Mouse (Mus musculus) liver, embryonic 16.5 days (tissue): ENCODE data around the gene Zfp423. TPM values are rescaled to one million over a fixed set of nuclear protein-coding genes. Genes with fewer than 3 reads are reported as not detected.

ENCODE experiments used
- ATAC-seq: fragments of 200-750 bp; cut with Nextera tagmentation; 2 replicates; pipeline ENCODE4 v1.8.0; 2017; ENCODE audit warnings: low read depth, mild to moderate bottlenecking, moderate number of reproducible peaks, moderate library complexity
- H3K27ac ChIP-seq: fragments of 300-500 bp; sonication (generic); 2 replicates; pipeline ENCODE4 v1.5.1; 2014; ENCODE audit warnings: mild to moderate bottlenecking, low read length
- H3K27me3 ChIP-seq: fragments of 300-500 bp; sonication (generic); 2 replicates; pipeline ENCODE4 v1.6.1; 2014; ENCODE audit warnings: low read depth, low read length, mixed read lengths; ENCODE audit not compliant: control insufficient read depth, insufficient read depth
- H3K36me3 ChIP-seq: fragments of 300-500 bp; sonication (generic); 2 replicates; pipeline ENCODE4 v1.6.1; 2014; ENCODE audit warnings: mild to moderate bottlenecking; ENCODE audit not compliant: control insufficient read depth, insufficient read depth
- H3K4me1 ChIP-seq: fragments of 300-500 bp; sonication (generic); 2 replicates; pipeline ENCODE4 v1.6.1; 2014; ENCODE audit warnings: low read depth, low read length, mixed read lengths; ENCODE audit not compliant: control insufficient read depth
- H3K4me2 ChIP-seq: fragments of 300-500 bp; sonication (generic); 2 replicates; pipeline ENCODE4 v1.6.1; 2014; ENCODE audit warnings: low read depth, low read length, mixed read lengths
- H3K4me3 ChIP-seq: fragments of 300-500 bp; sonication (generic); 2 replicates; pipeline ENCODE4 v1.5.1; 2014; ENCODE audit warnings: low read depth, mild to moderate bottlenecking, low read length
- H3K9ac ChIP-seq: fragments of 300-500 bp; sonication (generic); 2 replicates; pipeline ENCODE4 v1.6.1; 2014; ENCODE audit warnings: low read depth, low read length
- H3K9me3 ChIP-seq: fragments of 300-500 bp; sonication (generic); replicated peaks from 2 replicates; pipeline ENCODE4 v1.6.1; 2016; ENCODE audit warnings: low read length; ENCODE audit not compliant: control insufficient read depth
- WGBS: fragments of 180-500 bp; shearing (Covaris S2); extraction: QIAGEN DNeasy Blood & Tissue Kit; methylation state at CpG from one replicate; pipeline ENCODE4 v1.1.7; 2014; ENCODE audit not compliant: insufficient replicate concordance; 5-methylcytosine and 5-hydroxymethylcytosine counted together
- polyA plus RNA-seq: library from polyadenylated mRNA; unstranded; fragments of >200 nt; fragmentation: Nextera tagmentation; extraction: Ambion mirVana; gene quantifications from 2 replicates; pipeline ENCODE4 v1.2.1, GENCODE M21; 2015

Gene Zfp423
- polyA plus RNA-seq, 1 experiment from 2014 or later: 0.46 TPM

DNA sequence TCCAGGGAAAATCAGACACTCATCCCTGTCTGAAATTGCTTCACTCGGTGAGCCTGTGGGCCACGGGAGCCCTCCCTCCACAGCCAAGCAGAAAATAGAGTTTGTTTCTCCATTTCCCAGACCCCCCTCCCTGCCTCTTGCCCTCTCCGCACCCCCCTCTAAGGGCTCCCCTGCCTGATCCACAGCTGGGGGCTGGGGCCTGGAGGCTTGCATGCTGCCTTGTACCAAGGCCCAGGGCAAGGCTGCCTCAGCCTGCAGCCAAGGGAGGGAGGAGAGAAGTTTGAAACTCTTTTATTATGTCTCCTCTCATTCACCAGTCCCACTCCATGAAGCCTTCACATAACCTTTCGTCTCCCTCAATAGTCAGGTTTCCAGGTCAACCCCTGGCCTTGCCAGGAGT is 224.5 kb downstream of the Zfp423 start:
- 61% methylated on average over 4 of the region's 4 CpGs for WGBS
- Histone ChIP-seq H3K4me2 (no peak overlapping the region), H3K27me3 (no peaks in the 10 kb centered on the region), H3K9me3 (no peaks in the 10 kb centered on the region), H3K4me1 (no peaks in the 10 kb centered on the region), H3K9ac (no peak overlapping the region), H3K36me3 (no peaks in the 10 kb centered on the region), H3K4me3 (no peak overlapping the region), H3K27ac (no peak overlapping the region)
- ATAC-seq: no peak

- 42% methylated on average over 7 of the region's 7 CpGs for WGBS
- Histone ChIP-seq H3K9ac (no peak overlapping the region), H3K9me3 (no peaks in the 10 kb centered on the region), H3K4me3 (no peak overlapping the region), H3K27ac (no peak overlapping the region), H3K27me3 (no peaks in the 10 kb centered on the region), H3K4me2 (no peak overlapping the region), H3K4me1 (no peaks in the 10 kb centered on the region), H3K36me3 (no peaks in the 10 kb centered on the region)
- no peak for ATAC-seq
Measured at GRCm38 (mm10) chr8:87734496-87734895, 224.9 kb downstream of the Zfp423 start.

DNA sequence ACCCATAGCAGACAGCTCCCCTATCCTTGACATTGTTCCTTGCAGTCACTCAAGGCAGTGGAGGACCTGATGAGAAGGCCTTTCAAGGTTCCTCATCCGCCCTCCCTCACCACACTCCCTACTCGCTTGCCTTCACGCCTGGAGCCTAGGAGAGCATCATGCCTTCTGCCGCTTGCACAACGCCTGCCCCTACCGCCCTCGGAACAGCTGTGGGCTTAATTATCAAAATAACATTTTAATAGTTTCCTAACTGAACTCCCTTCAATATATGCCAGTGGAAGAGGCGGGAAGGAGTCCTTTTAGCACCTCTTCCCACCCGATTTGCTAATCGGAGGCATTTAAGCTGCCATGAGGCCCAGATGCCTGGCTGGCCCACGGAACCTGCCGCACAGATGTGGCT is 228.3 kb downstream of the Zfp423 start:
- Histone ChIP-seq H3K4me3 (no peak overlapping the region), H3K36me3 (no peaks in the 10 kb centered on the region), H3K9me3 (no peaks in the 10 kb centered on the region), H3K27ac (no peak overlapping the region), H3K9ac (no peak overlapping the region), H3K4me1 (no peaks in the 10 kb centered on the region), H3K27me3 (no peaks in the 10 kb centered on the region), H3K4me2 (no peak overlapping the region)
- WGBS: 64% methylated on average over 12 of the region's 12 CpGs
- ATAC-seq: no peak

DNA sequence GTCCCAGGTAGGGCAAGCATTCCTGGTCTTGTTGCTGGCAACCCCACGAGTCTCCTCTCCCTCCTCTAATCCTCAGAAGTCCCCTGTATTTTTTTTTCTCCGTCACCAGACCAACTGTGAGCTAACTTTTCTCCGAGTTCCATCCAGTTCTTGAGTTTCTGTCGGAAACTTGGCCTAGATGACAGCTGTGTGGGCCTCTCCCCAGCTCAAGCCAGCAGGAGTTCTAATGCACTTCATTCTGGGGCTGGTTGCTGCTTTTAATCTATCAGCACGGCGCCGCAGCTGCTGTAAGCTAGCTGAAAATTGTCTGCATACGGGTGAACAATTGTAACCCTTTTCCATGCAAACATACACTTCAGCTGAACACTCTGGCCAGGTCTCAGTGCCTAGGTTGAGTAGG is 236.4 kb downstream of the Zfp423 start:
- Histone ChIP-seq H3K4me1 (no peaks in the 10 kb centered on the region), H3K27ac (no peak overlapping the region), H3K9ac (no peak overlapping the region), H3K27me3 (no peaks in the 10 kb centered on the region), H3K9me3 (no peaks in the 10 kb centered on the region), H3K4me2 (no peak overlapping the region), H3K4me3 (no peak overlapping the region), H3K36me3 (no peaks in the 10 kb centered on the region)
- ATAC-seq: no peak
- 61% methylated on average over 8 of the region's 8 CpGs for WGBS

DNA sequence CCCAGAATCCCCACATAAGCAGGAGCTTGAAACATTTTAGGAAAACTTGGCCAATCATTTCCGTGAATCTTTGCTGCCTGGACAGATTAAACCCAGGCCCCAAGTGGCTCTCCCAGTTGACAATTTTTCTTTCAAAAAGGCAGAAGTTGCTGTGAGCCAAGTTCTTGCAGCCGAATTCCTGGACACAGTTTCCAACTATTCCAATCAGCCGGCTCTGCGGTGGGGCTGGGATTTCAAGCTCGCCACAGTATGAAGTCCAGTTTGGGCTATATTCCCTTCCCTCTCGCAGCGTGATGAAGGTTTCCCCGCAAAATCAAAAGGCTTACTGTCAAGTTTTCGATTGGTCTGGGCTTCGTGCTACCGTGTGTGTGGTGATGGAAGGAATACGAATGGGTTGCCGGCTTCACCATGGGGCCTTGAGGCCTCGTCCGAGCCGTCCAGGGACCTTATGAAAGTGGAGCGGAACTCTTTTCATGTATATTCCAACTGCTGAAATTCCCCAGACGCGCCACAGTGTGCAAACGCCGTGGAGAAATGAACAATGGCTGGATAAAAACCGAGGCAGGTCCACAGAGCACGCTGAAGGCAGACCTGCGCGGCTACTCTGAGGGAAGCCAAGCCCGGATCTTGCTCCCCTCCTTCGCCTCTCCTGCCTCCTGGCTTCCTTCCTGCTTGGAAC is 240.1 kb downstream of the Zfp423 start:
- no peak overlapping the region for H3K27ac ChIP-seq

GRCm38 (mm10) chr8:87717445-87717844 is 241.9 kb downstream of the Zfp423 start:
- H3K9me3 ChIP-seq: no peaks in the 10 kb centered on the region
- WGBS: 68% methylated on average over 5 of the region's 5 CpGs
- no peak overlapping the region for H3K4me2 ChIP-seq
- ATAC-seq: no peak
- no peak overlapping the region for H3K27ac ChIP-seq
- no peaks in the 10 kb centered on the region for H3K4me1 ChIP-seq
- H3K9ac ChIP-seq: no peak overlapping the region
- no peaks in the 10 kb centered on the region for H3K27me3 ChIP-seq
- no peak overlapping the region for H3K4me3 ChIP-seq
- no peaks in the 10 kb centered on the region for H3K36me3 ChIP-seq

More for the DNA sequence above, 240.1 kb downstream of the Zfp423 start:
- Histone ChIP-seq H3K9me3 (no peaks in the 10 kb centered on the region), H3K36me3 (no peaks in the 10 kb centered on the region), H3K4me3 (no peak overlapping the region), H3K27me3 (no peaks in the 10 kb centered on the region), H3K4me2 (no peak overlapping the region), H3K9ac (no peak overlapping the region), H3K4me1 (no peaks in the 10 kb centered on the region)
- 64% methylated on average over 27 of the region's 27 CpGs for WGBS
- ATAC-seq: no peak

DNA sequence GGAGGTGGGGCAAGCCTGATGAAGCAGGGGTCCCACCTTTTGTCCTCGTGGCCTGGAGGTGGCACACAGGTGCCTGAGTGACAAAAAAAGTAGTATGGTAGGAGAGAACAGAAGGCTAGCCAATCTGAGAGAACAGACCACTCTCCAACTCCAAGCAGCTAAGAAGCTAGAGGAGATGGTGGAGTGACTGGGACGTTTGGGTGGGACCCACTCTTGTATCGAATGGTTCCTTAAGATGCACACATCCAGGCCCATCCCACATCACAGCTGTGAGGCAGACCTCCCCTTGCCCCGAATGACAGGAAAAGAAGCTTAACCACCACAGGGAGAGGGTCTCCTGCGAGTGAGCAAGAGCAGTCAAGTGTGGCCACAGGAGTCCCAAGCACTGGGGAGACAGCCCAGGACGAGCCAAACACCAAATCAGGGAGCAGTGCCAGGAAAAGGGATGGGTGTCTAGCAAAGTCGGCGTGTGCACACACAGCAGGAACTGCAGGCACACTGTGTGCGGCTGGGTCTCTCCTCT is 242.6 kb downstream of the Zfp423 start:
- Histone ChIP-seq H3K27me3 (no peaks in the 10 kb centered on the region), H3K36me3 (no peaks in the 10 kb centered on the region), H3K4me3 (no peak overlapping the region), H3K4me1 (no peaks in the 10 kb centered on the region), H3K4me2 (no peak overlapping the region), H3K9ac (no peak overlapping the region), H3K9me3 (no peaks in the 10 kb centered on the region), H3K27ac (no peak overlapping the region)
- no peak for ATAC-seq
- WGBS: 28% methylated on average over 9 of the region's 9 CpGs

DNA sequence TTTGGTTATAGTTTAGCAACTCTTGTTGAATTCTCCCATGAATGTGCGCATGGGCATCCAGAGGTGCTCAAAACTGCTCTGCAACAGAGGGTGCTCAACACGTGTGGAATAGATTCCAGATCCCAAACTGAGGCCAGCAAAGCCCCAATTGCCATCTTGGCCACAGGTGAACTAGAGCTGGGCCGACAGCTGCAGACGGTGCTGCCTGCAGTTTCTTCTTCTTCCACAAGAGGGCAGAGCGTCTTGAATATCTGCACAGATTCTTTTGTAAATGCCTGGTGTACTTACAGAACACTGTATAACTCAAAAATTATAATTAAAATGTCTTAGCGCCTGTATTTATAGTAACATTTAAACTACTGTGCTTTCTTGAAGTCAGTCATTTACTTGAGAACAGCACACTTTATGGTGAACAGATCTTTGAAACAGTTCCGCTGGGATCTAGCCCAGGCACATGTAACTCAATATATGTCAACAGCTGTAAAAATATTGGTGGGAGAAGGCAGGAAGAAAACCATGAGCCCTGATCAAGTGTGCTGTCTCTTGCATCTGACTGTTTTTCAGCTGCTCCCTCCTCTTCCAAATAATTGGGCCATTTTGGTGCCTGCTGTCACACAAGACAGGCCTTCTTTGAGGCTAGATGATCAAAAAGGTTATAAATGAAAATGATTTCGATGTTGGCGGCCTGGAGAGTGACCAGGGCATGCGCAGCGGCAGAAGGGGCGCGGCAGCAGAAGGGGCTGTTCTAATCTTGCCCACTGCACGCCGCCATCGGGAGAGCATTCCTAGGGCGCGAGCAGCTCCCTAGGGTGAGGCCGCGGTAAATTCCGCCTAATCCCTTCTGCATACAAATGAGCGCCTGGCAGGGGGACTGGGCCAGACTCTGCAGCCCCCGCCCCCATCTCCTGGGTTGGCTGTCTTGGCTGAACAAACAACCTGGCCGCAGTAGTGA is 243.4 kb downstream of the Zfp423 start:
- Histone ChIP-seq H3K9me3 (no peaks in the 10 kb centered on the region), H3K4me1 (no peaks in the 10 kb centered on the region), H3K27me3 (no peaks in the 10 kb centered on the region), H3K36me3 (no peaks in the 10 kb centered on the region), H3K27ac (no peak overlapping the region), H3K4me2 (no peak overlapping the region), H3K9ac (no peak overlapping the region), H3K4me3 (no peak overlapping the region)
- 31% methylated on average over 24 of the region's 24 CpGs for WGBS
- ATAC-seq: no peak

DNA sequence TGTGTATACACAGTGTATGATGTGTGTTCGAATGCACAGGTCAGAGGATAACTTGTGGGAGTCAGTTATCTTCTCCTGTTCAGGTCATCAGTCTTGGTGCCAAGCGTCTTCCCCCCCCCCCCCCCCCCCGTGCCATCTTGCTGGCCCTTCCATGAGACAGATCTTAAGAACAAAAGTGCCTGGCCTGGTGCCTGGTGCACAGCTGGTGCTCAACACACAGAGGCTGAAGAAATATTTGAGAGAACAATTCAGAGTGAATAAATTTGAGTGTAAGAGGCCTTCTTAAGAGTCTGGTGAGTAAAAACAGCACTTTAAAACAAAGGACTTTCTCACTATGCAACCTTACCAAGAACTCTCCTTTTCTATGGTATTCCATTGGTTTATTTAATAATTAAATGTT is 245.4 kb downstream of the Zfp423 start:
- Histone ChIP-seq H3K9me3 (no peaks in the 10 kb centered on the region), H3K27ac (no peak overlapping the region), H3K4me2 (no peak overlapping the region), H3K4me1 (no peaks in the 10 kb centered on the region), H3K9ac (no peak overlapping the region), H3K36me3 (no peaks in the 10 kb centered on the region), H3K4me3 (no peak overlapping the region), H3K27me3 (no peaks in the 10 kb centered on the region)
- no peak for ATAC-seq
- 53% methylated on average over 1 of the region's 3 CpGs for WGBS
